Mouse (Mus musculus): Measurements from ENCODE around the gene Krt2. TPM values are rescaled to one million over a fixed set of nuclear protein-coding genes. Genes with fewer than 3 reads are reported as not detected.

The Krt2 gene
- polyA plus RNA-seq, 1 experiment from 2014 or later = not detected

Other genes starting within 250 kb of the Krt2 start
- gene Krt75, start 244.3 kb downstream of the Krt2 start, polyA plus RNA-seq (2015; fragmentation: Nextera tagmentation; extraction: Ambion mirVana) = 0.08 TPM in 1 of 2 replicates, not detected in the other
- gene Gm5414, start 190.0 kb downstream of the Krt2 start, polyA plus RNA-seq (2015; fragmentation: Nextera tagmentation; extraction: Ambion mirVana) = not detected in 2 replicates
- not detected in 2 replicates for gene Gm5478, start 170.8 kb downstream of the Krt2 start, polyA plus RNA-seq (2015; fragmentation: Nextera tagmentation; extraction: Ambion mirVana)
- not detected in 2 replicates for gene Krt6b, start 137.9 kb downstream of the Krt2 start, polyA plus RNA-seq (2015; fragmentation: Nextera tagmentation; extraction: Ambion mirVana)
- gene Krt6a, start 123.9 kb downstream of the Krt2 start, polyA plus RNA-seq (2015; fragmentation: Nextera tagmentation; extraction: Ambion mirVana) = not detected in 2 replicates
- gene Krt5, start 105.3 kb downstream of the Krt2 start, polyA plus RNA-seq (2015; fragmentation: Nextera tagmentation; extraction: Ambion mirVana) = 0.13 and 0.15 TPM in 2 replicates
- not detected in 2 replicates for gene Krt71, start 75.1 kb downstream of the Krt2 start, polyA plus RNA-seq (2015; fragmentation: Nextera tagmentation; extraction: Ambion mirVana)
- not detected in 2 replicates for gene Krt72, start 31.7 kb downstream of the Krt2 start, polyA plus RNA-seq (2015; fragmentation: Nextera tagmentation; extraction: Ambion mirVana)
- gene Krt73, start 15.8 kb downstream of the Krt2 start, polyA plus RNA-seq (2015; fragmentation: Nextera tagmentation; extraction: Ambion mirVana) = 0.43 and 1.1 TPM in 2 replicates
- gene Krt1, start 32.6 kb upstream of the Krt2 start, polyA plus RNA-seq (2015; fragmentation: Nextera tagmentation; extraction: Ambion mirVana) = 8.4 and 8.6 TPM in 2 replicates
- gene Krt77, start 51.5 kb upstream of the Krt2 start, polyA plus RNA-seq (2015; fragmentation: Nextera tagmentation; extraction: Ambion mirVana) = 0.47 and 1.2 TPM in 2 replicates
- not detected in 2 replicates for gene Krt76, start 74.8 kb upstream of the Krt2 start, polyA plus RNA-seq (2015; fragmentation: Nextera tagmentation; extraction: Ambion mirVana)
- gene Krt4, start 106.6 kb upstream of the Krt2 start, polyA plus RNA-seq (2015; fragmentation: Nextera tagmentation; extraction: Ambion mirVana) = 0.08 TPM in 1 of 2 replicates, not detected in the other
- gene Krt79, start 122.2 kb upstream of the Krt2 start, polyA plus RNA-seq (2015; fragmentation: Nextera tagmentation; extraction: Ambion mirVana) = 0.10 and 0.23 TPM in 2 replicates
- not detected in 2 replicates for gene Krt78, start 136.1 kb upstream of the Krt2 start, polyA plus RNA-seq (2015; fragmentation: Nextera tagmentation; extraction: Ambion mirVana)
- 1.9 and 3.9 TPM in 2 replicates for gene Krt8, start 186.3 kb upstream of the Krt2 start, polyA plus RNA-seq (2015; fragmentation: Nextera tagmentation; extraction: Ambion mirVana)
- 3.5 and 7.6 TPM in 2 replicates for gene Krt18, start 210.0 kb upstream of the Krt2 start, polyA plus RNA-seq (2015; fragmentation: Nextera tagmentation; extraction: Ambion mirVana)